Mouse (Mus musculus): ENCODE data around the gene Irf4. TPM values are rescaled to one million over a fixed set of nuclear protein-coding genes. Genes with fewer than 3 reads are reported as not detected.

The Irf4 gene
- polyA plus RNA-seq, 1 experiment, result not detected

DNA sequence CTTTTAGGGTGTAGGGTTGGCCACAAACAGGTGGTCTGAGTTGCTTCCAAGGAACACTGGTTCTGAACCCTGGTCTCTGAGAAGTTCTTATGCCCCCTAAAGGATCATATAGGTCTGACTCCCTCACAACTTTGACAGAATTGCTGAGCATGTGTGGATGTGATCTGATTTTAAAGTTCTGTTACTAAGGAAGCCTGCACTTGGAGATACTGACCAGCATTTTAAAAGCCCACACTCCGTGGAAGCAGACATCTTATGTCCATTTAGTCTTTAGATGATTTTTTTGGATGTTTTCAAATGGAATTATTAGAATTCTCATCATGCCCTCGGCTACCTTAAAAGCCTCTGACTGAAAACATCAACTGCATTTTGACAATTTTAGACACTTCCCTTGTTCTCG is 6.6 kb downstream of the Irf4 start:
- H3K36me3 ChIP-seq (ENCODE audit: control insufficient read depth), result no peaks in the 10 kb centered on the region
- H3K4me3 ChIP-seq (replicated peaks), result no peak overlapping the region
- peaks cover 17% of the 10 kb centered on the region for H3K27me3 ChIP-seq (ENCODE audit: control insufficient read depth)
- TF ChIP-seq GATA1 (IDR thresholded peaks at IDR 0.05; ENCODE audit: low read length) (no peak), TAL1 (IDR thresholded peaks at IDR 0.05; ENCODE audit: low read length) (no peak)
- H3K9me3 ChIP-seq (ENCODE audit: control insufficient read depth, low read length), result no peaks in the 10 kb centered on the region
- no peaks in the 10 kb centered on the region for H3K4me1 ChIP-seq (ENCODE audit: control insufficient read depth)

DNA sequence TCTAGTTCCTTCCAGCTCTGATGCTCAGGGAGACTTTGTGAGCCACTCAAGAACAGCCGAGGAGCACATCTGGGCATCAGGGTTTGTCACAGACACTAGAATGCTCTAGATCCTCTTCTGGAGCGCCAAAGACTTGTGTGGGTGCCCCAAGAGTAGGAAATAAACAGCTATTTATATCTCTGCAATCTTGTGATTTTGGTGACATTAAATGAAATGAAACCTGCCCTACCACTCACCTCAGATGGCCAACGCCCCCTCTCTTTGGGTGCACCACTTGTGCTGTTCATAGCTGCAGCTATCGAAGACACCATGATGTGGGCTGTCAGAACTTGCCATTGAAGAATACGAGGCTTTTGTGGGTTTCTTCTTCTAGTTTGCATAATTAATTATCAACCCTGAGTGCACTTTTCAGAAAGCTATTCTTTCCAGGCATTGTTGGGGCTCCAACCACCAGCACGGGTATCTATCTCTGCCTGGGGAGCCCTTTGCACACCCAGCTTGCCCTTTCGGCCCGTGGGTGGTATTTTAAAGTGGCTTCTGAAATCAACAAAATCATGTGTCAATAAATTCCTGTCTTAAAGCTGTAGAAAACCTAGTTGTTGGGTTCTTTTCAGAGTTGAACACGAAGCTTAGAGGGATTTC is 7.1 kb downstream of the Irf4 start:
- no peaks in the 10 kb centered on the region for H3K36me3 ChIP-seq (ENCODE audit: control insufficient read depth)
- no peak overlapping the region for H3K4me3 ChIP-seq (replicated peaks)
- no peaks in the 10 kb centered on the region for H3K4me1 ChIP-seq (ENCODE audit: control insufficient read depth)
- no peaks in the 10 kb centered on the region for H3K9me3 ChIP-seq (ENCODE audit: control insufficient read depth, low read length)
- peaks cover 11% of the 10 kb centered on the region for H3K27me3 ChIP-seq (ENCODE audit: control insufficient read depth)
- TF ChIP-seq GATA1 (IDR thresholded peaks at IDR 0.05; ENCODE audit: low read length) (no peak), TAL1 (IDR thresholded peaks at IDR 0.05; ENCODE audit: low read length) (no peak)

DNA sequence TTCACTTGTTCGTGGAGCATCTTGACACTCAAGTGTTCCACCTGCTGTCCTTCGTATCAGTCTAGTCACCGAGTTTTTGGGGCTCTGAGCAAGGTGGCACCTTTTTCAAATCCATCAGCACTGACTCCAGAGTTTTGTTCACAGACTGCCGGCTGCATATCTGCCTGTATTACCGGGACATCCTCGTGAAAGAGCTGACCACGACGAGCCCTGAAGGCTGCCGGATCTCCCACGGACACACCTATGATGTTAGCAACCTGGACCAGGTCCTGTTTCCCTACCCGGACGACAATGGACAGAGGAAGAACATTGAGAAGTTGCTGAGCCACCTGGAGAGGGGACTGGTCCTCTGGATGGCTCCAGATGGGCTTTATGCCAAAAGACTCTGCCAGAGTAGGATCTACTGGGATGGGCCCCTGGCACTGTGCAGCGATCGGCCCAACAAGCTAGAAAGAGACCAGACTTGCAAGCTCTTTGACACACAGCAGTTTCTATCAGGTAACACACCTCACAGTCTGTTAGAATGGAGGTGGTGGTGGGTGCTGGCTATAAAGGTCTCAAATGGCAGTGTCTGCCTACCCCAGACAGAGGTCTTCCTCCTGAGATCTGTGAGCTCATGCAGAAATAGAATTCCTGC is 8.4 kb downstream of the Irf4 start:
- no peak for TF ChIP-seq TAL1 (IDR thresholded peaks at IDR 0.05; ENCODE audit: low read length)
- TF ChIP-seq GATA1 (IDR thresholded peaks at IDR 0.05; ENCODE audit: low read length), result no peak
- 0 out of 2 replicates have a peak, but pooled peaks cover 3% of the 10 kb centered on the region for H3K27me3 ChIP-seq (ENCODE audit: control insufficient read depth)
- no peaks in the 10 kb centered on the region for H3K9me3 ChIP-seq (ENCODE audit: control insufficient read depth, low read length)
- H3K36me3 ChIP-seq (ENCODE audit: control insufficient read depth), result no peaks in the 10 kb centered on the region
- H3K4me1 ChIP-seq (ENCODE audit: control insufficient read depth), result no peaks in the 10 kb centered on the region
- H3K4me3 ChIP-seq (replicated peaks), result no peak overlapping the region

DNA sequence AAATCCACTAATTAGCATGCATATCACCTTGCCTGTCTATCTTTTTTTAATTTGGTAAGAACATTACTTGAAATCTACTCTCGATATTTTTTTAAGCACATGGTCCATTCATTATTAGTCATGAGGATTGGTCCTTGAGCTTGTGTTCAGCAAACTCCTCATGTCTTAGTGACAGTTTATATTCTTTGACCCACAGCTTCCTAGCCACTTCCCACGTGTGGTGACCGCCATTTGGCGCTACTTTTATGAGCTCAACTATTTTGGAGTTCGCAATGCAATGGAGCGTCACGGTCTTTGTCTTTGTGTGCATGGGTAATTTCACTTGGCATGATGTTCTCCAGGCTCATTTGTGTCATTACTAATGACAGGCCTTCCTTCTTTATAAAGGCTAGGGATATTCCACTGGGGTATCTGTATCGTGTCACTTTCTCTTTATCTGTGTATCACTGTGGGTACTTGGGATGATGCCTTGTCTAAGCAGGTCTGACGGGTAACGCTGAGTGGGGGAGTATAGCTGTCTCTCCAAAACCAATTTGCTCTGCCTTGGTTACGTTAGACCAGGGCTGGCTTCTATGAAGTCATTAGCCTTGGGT is 9.9 kb downstream of the Irf4 start:
- no peak for TF ChIP-seq GATA1 (IDR thresholded peaks at IDR 0.05; ENCODE audit: low read length)
- TF ChIP-seq TAL1 (IDR thresholded peaks at IDR 0.05; ENCODE audit: low read length), result no peak
- H3K4me1 ChIP-seq (ENCODE audit: control insufficient read depth), result no peaks in the 10 kb centered on the region
- H3K4me3 ChIP-seq (replicated peaks), result no peak overlapping the region
- H3K9me3 ChIP-seq (ENCODE audit: control insufficient read depth, low read length), result no peaks in the 10 kb centered on the region
- H3K36me3 ChIP-seq (ENCODE audit: control insufficient read depth), result no peaks in the 10 kb centered on the region
- no peaks in the 10 kb centered on the region for H3K27me3 ChIP-seq (ENCODE audit: control insufficient read depth)

DNA sequence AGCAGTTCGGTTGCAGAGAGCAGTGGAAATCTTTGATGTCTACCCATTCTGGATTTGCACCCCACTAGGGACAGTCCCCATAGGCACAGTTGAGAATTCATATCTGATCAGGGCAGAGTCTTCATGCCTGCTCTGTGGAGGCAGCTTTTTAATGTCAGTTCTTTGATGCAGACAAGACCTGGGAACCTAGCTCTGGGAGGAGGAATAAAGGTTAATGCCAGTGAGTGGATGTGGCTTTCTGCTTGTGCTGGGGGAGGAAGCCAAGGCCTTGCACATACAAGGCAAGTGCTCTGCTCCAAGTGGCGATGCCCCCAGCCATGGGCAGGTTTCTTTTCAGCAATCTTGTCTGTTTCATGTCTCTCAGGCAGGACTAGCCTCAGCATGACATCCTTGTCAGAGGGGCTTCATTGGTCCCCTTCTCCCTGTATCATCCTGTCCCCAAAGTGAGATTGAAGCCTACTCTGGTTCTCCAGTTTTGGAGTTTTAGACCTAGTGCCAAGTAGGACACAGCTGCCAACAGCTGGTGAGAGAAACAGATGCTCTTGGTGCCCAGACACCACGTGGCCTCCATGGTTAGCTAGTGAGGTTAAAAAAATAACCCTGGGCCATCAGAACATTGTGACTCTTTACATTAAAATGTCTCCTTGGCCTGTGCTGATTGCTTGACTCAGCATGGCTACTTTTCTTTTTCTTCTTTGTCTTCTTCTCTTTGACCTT is 11.5 kb downstream of the Irf4 start:
- H3K9me3 ChIP-seq (ENCODE audit: control insufficient read depth, low read length), result no peaks in the 10 kb centered on the region
- no peaks in the 10 kb centered on the region for H3K36me3 ChIP-seq (ENCODE audit: control insufficient read depth)
- H3K4me3 ChIP-seq (replicated peaks), result no peak overlapping the region
- H3K4me1 ChIP-seq (ENCODE audit: control insufficient read depth), result no peaks in the 10 kb centered on the region
- TF ChIP-seq GATA1 (IDR thresholded peaks at IDR 0.05; ENCODE audit: low read length), result no peak
- TF ChIP-seq TAL1 (IDR thresholded peaks at IDR 0.05; ENCODE audit: low read length), result no peak
- H3K27me3 ChIP-seq (ENCODE audit: control insufficient read depth), result no peaks in the 10 kb centered on the region

DNA sequence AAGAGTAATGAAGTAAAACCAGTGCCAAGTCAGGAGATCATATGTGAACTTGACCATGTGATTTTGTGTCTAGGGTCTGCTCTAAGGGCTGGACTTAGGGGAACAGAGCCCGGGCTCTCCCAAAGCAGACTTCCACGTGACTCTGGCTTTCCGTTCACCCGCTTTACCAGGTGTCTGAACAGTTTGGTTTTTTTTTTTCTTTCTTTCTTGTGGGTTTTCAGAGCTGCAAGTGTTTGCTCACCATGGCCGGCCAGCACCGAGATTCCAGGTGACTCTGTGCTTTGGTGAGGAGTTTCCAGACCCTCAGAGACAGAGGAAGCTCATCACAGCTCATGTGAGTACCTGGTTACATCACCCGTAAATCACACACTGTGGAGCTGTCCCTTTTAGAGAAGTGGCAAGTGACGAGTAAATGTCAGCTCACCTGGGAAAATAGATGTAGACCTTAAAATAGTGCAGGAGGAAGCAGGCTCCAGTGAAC is 12.2 kb downstream of the Irf4 start:
- Histone ChIP-seq H3K27me3 (ENCODE audit: control insufficient read depth) (no peaks in the 10 kb centered on the region), H3K36me3 (ENCODE audit: control insufficient read depth) (no peaks in the 10 kb centered on the region), H3K9me3 (ENCODE audit: control insufficient read depth, low read length) (no peaks in the 10 kb centered on the region), H3K4me3 (replicated peaks) (no peak overlapping the region), H3K4me1 (ENCODE audit: control insufficient read depth) (no peaks in the 10 kb centered on the region)
- TF ChIP-seq GATA1 (IDR thresholded peaks at IDR 0.05; ENCODE audit: low read length) (no peak), TAL1 (IDR thresholded peaks at IDR 0.05; ENCODE audit: low read length) (no peak)

DNA sequence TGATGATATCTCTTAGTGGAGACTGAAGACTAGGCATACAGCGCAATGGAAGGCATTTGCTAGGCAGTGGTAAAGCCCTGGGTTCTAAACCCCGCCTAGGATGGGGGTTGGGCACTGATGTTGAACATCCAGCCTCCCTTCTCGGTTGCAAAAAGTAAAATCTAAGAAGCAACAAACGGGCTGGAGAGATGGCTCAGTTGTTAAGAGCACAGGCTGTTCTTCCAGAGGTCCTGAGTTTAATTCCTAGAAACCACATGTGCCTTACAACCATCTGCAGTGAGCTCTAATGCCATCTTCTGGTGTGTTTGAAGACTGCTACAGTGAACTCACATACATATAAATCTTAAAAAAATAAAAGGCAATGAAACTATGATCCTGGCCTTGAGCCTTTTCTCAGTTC is 13.2 kb downstream of the Irf4 start:
- Histone ChIP-seq H3K27me3 (ENCODE audit: control insufficient read depth) (no peaks in the 10 kb centered on the region), H3K4me3 (replicated peaks) (no peak overlapping the region), H3K36me3 (ENCODE audit: control insufficient read depth) (no peaks in the 10 kb centered on the region), H3K4me1 (ENCODE audit: control insufficient read depth) (no peaks in the 10 kb centered on the region), H3K9me3 (ENCODE audit: control insufficient read depth, low read length) (no peaks in the 10 kb centered on the region)
- no peak for TF ChIP-seq GATA1 (IDR thresholded peaks at IDR 0.05; ENCODE audit: low read length)
- no peak for TF ChIP-seq TAL1 (IDR thresholded peaks at IDR 0.05; ENCODE audit: low read length)

DNA sequence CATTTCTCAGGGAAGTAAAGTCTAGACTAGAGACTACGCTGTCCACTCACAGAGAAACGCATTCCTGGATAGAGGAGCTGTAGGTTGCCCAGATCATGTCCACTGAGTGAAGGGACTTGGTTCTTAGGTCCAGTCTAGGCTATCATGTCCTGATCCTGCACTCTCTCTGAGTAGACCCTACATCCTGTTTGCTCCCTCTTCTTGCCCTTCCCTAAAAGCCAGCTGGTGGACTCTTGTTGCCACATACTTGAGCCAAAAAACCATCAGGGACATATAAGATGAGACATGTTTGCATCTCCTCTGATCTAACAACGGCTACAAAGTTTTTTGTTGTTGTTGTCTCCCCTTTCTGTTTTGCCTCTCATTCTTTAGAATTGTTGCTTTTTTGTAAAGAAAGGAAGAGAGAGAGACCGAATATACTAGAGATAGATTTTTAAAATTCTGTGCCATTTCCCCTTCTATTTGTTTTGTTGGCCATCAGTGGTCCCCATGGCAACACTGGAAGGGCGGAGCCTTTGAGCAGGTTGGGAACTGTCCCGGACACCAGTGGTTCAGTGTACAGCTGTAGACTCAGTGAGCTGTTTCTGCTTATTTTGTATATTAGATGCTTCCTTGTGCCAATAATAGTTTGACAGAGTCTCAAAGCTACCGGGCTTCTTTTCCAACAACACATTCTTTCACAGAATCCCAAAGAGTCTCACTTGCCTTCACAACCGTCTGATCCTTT is 15.2 kb downstream of the Irf4 start:
- TF ChIP-seq GATA1 (IDR thresholded peaks at IDR 0.05; ENCODE audit: low read length), result no peak
- no peaks in the 10 kb centered on the region for H3K36me3 ChIP-seq (ENCODE audit: control insufficient read depth)
- H3K9me3 ChIP-seq (ENCODE audit: control insufficient read depth, low read length), result no peaks in the 10 kb centered on the region
- no peak overlapping the region for H3K4me3 ChIP-seq (replicated peaks)
- no peaks in the 10 kb centered on the region for H3K27me3 ChIP-seq (ENCODE audit: control insufficient read depth)
- H3K4me1 ChIP-seq (ENCODE audit: control insufficient read depth), result no peaks in the 10 kb centered on the region
